Mouse (Mus musculus) lung, embryonic 15.5 days (tissue): ENCODE data around the gene Setdb1. TPM values are rescaled to one million over a fixed set of nuclear protein-coding genes. Genes with fewer than 3 reads are reported as not detected.

Source experiments
- ATAC-seq: fragments of 200-750 bp; cut with Nextera tagmentation; 2 replicates; pipeline ENCODE4 v1.8.0; 2017; ENCODE audit warnings: moderate number of reproducible peaks, borderline replicate concordance; ENCODE audit not compliant: low FRiP score, low TSS enrichment; ENCODE audit errors: extremely low read depth
- H3K27ac ChIP-seq: fragments of 300-500 bp; sonication (generic); 2 replicates; pipeline ENCODE4 v1.5.1; 2015; ENCODE audit warnings: moderate library complexity, mild to moderate bottlenecking, inconsistent platforms
- H3K27me3 ChIP-seq: fragments of 300-500 bp; sonication (generic); 2 replicates; pipeline ENCODE4 v1.6.1; 2015; ENCODE audit warnings: inconsistent platforms
- H3K36me3 ChIP-seq: fragments of 300-500 bp; sonication (generic); 2 replicates; pipeline ENCODE4 v1.6.1; 2015; ENCODE audit warnings: inconsistent platforms
- H3K4me1 ChIP-seq: fragments of 300-500 bp; sonication (generic); 2 replicates; pipeline ENCODE4 v1.6.1; 2015; ENCODE audit warnings: inconsistent platforms
- H3K4me2 ChIP-seq: fragments of 300-500 bp; sonication (generic); 2 replicates; pipeline ENCODE4 v1.6.1; 2015; ENCODE audit warnings: inconsistent platforms, mild to moderate bottlenecking, moderate library complexity
- H3K4me3 ChIP-seq: fragments of 300-500 bp; sonication (generic); 2 replicates; pipeline ENCODE4 v1.5.1; 2015; ENCODE audit warnings: mild to moderate bottlenecking, inconsistent platforms
- H3K9ac ChIP-seq: fragments of 300-500 bp; sonication (generic); 2 replicates; pipeline ENCODE4 v1.6.1; 2015; ENCODE audit warnings: inconsistent platforms
- H3K9me3 ChIP-seq: fragments of 300-500 bp; sonication (generic); 2 replicates; pipeline ENCODE4 v1.6.1; 2016; ENCODE audit warnings: inconsistent platforms
- WGBS: fragments of 180-500 bp; shearing (Covaris S2); methylation state at CpG from one replicate; pipeline ENCODE4 v1.1.7; 2015; 5-methylcytosine and 5-hydroxymethylcytosine counted together
- polyA plus RNA-seq: library from polyadenylated mRNA; unstranded; fragments of >200 nt; fragmentation: Nextera tagmentation; extraction: Ambion mirVana; gene quantifications from 2 replicates; pipeline ENCODE4 v1.2.1, GENCODE M21; 2015

Gene Setdb1
- polyA plus RNA-seq, 1 experiment from 2014 or later: 40.4 TPM

- WGBS: 60% methylated on average over 7 of the region's 7 CpGs
- Histone ChIP-seq H3K9ac (no peak overlapping the region), H3K4me2 (no peak overlapping the region), H3K27me3 (no peaks in the 10 kb centered on the region), H3K36me3 (peaks cover 29% of the 10 kb centered on the region), H3K4me3 (no peak overlapping the region), H3K4me1 (no peaks in the 10 kb centered on the region), H3K27ac (no peak overlapping the region), H3K9me3 (no peaks in the 10 kb centered on the region)
- no peak for ATAC-seq
Measured at GRCm38 (mm10) chr3:95298018-95298417, 59.0 kb downstream of the Setdb1 start.

GRCm38 (mm10) chr3:95296103-95296469 is 60.9 kb downstream of the Setdb1 start:
- H3K9me3 ChIP-seq: no peaks in the 10 kb centered on the region
- H3K36me3 ChIP-seq: peaks cover 32% of the 10 kb centered on the region
- no peak; the same call in 1 of the 2 replicates for ATAC-seq
- H3K4me3 ChIP-seq: no peak overlapping the region
- 0 out of 2 replicates have a peak overlapping the region, but pooled peaks have one; percentile 1 for H3K27ac ChIP-seq
- no peaks in the 10 kb centered on the region for H3K27me3 ChIP-seq
- 8% methylated on average over 5 of the region's 5 CpGs for WGBS
- no peak overlapping the region for H3K9ac ChIP-seq
- no peak overlapping the region for H3K4me2 ChIP-seq
- no peaks in the 10 kb centered on the region for H3K4me1 ChIP-seq

- H3K4me1 ChIP-seq: no peaks in the 10 kb centered on the region
- H3K27ac ChIP-seq: 0 out of 2 replicates have a peak overlapping the region, but pooled peaks have one; percentile 1
- ATAC-seq: no peak
- H3K9ac ChIP-seq: no peak overlapping the region
- no peaks in the 10 kb centered on the region for H3K27me3 ChIP-seq
- H3K9me3 ChIP-seq: no peaks in the 10 kb centered on the region
- no peak overlapping the region for H3K4me2 ChIP-seq
- 66% methylated on average over 11 of the region's 11 CpGs for WGBS
- no peak overlapping the region for H3K4me3 ChIP-seq
- peaks cover 32% of the 10 kb centered on the region for H3K36me3 ChIP-seq
Measured at GRCm38 (mm10) chr3:95295321-95296102, 61.5 kb downstream of the Setdb1 start.

- Histone ChIP-seq H3K4me3 (no peak overlapping the region), H3K9ac (no peak overlapping the region), H3K9me3 (no peaks in the 10 kb centered on the region), H3K27me3 (no peaks in the 10 kb centered on the region), H3K4me1 (no peaks in the 10 kb centered on the region), H3K36me3 (peaks cover 36% of the 10 kb centered on the region), H3K27ac (no peak overlapping the region), H3K4me2 (no peak overlapping the region)
- no peak for ATAC-seq
- WGBS: 73% methylated on average over 5 of the region's 5 CpGs
Measured at GRCm38 (mm10) chr3:95294718-95295117, 62.3 kb downstream of the Setdb1 start.

GRCm38 (mm10) chr3:95294316-95294715 is 62.7 kb downstream of the Setdb1 start:
- no peaks in the 10 kb centered on the region for H3K4me1 ChIP-seq
- no peak overlapping the region for H3K4me2 ChIP-seq
- H3K9ac ChIP-seq: no peak overlapping the region
- no peak overlapping the region for H3K27ac ChIP-seq
- no peaks in the 10 kb centered on the region for H3K27me3 ChIP-seq
- no peak overlapping the region for H3K4me3 ChIP-seq
- 83% methylated on average over 7 of the region's 7 CpGs for WGBS
- peaks cover 38% of the 10 kb centered on the region for H3K36me3 ChIP-seq
- no peak for ATAC-seq
- H3K9me3 ChIP-seq: no peaks in the 10 kb centered on the region

- Histone ChIP-seq H3K27me3 (no peaks in the 10 kb centered on the region), H3K4me2 (no peak overlapping the region), H3K9ac (no peak overlapping the region), H3K4me1 (no peaks in the 10 kb centered on the region), H3K36me3 (peaks cover 43% of the 10 kb centered on the region), H3K27ac (no peak overlapping the region), H3K4me3 (no peak overlapping the region), H3K9me3 (no peaks in the 10 kb centered on the region)
- WGBS: 72% methylated on average over 11 of the region's 11 CpGs
- ATAC-seq: no peak
Measured at GRCm38 (mm10) chr3:95293537-95293936, 63.5 kb downstream of the Setdb1 start.

GRCm38 (mm10) chr3:95292899-95293298 is 64.1 kb downstream of the Setdb1 start:
- H3K36me3 ChIP-seq: peaks cover 50% of the 10 kb centered on the region
- no peak for ATAC-seq
- no peaks in the 10 kb centered on the region for H3K27me3 ChIP-seq
- WGBS: 84% methylated on average over 2 of the region's 2 CpGs
- H3K4me1 ChIP-seq: no peaks in the 10 kb centered on the region
- no peak overlapping the region for H3K9ac ChIP-seq
- H3K9me3 ChIP-seq: no peaks in the 10 kb centered on the region
- H3K4me2 ChIP-seq: no peak overlapping the region
- no peak overlapping the region for H3K27ac ChIP-seq
- H3K4me3 ChIP-seq: no peak overlapping the region

GRCm38 (mm10) chr3:95291041-95291440 is 66.0 kb downstream of the Setdb1 start:
- no peak for ATAC-seq
- WGBS: 76% methylated on average over 4 of the region's 4 CpGs
- H3K9me3 ChIP-seq: no peaks in the 10 kb centered on the region
- no peak overlapping the region for H3K4me2 ChIP-seq
- no peaks in the 10 kb centered on the region for H3K27me3 ChIP-seq
- no peaks in the 10 kb centered on the region for H3K4me1 ChIP-seq
- H3K9ac ChIP-seq: no peak overlapping the region
- H3K27ac ChIP-seq: no peak overlapping the region
- peaks cover 45% of the 10 kb centered on the region for H3K36me3 ChIP-seq
- H3K4me3 ChIP-seq: no peak overlapping the region

- Histone ChIP-seq H3K9me3 (no peaks in the 10 kb centered on the region), H3K27ac (no peak overlapping the region), H3K9ac (no peak overlapping the region), H3K4me3 (no peak overlapping the region), H3K27me3 (no peaks in the 10 kb centered on the region), H3K4me2 (no peak overlapping the region), H3K36me3 (peaks cover 44% of the 10 kb centered on the region), H3K4me1 (no peaks in the 10 kb centered on the region)
- ATAC-seq: no peak
- 61% methylated on average over 6 of the region's 6 CpGs for WGBS
Measured at GRCm38 (mm10) chr3:95290156-95290555, 66.8 kb downstream of the Setdb1 start.

- 92% methylated on average over 4 of the region's 4 CpGs for WGBS
Measured at GRCm38 (mm10) chr3:95289419-95289818, 67.6 kb downstream of the Setdb1 start.

GRCm38 (mm10) chr3:95287541-95287940 is 69.5 kb downstream of the Setdb1 start:
- WGBS: 90% methylated on average over 3 of the region's 3 CpGs
- H3K36me3 ChIP-seq: peaks cover 22% of the 10 kb centered on the region

More at GRCm38 (mm10) chr3:95289419-95289818, 67.6 kb downstream of the Setdb1 start:
- H3K36me3 ChIP-seq: peaks cover 37% of the 10 kb centered on the region
- H3K4me3 ChIP-seq: no peak overlapping the region
- H3K27ac ChIP-seq: no peak overlapping the region
- ATAC-seq: no peak
- no peak overlapping the region for H3K4me2 ChIP-seq
- peaks cover 1% of the 10 kb centered on the region for H3K4me1 ChIP-seq
- no peaks in the 10 kb centered on the region for H3K9me3 ChIP-seq
- no peak overlapping the region for H3K9ac ChIP-seq
- H3K27me3 ChIP-seq: no peaks in the 10 kb centered on the region

GRCm38 (mm10) chr3:95286510-95286909 is 70.5 kb downstream of the Setdb1 start:
- H3K9ac ChIP-seq: no peak overlapping the region
- H3K36me3 ChIP-seq: peaks cover 22% of the 10 kb centered on the region
- 73% methylated on average over 7 of the region's 7 CpGs for WGBS
- no peaks in the 10 kb centered on the region for H3K27me3 ChIP-seq
- no peak overlapping the region; the same call in 1 of the 2 replicates for H3K27ac ChIP-seq
- no peak for ATAC-seq
- no peak overlapping the region for H3K4me3 ChIP-seq
- H3K4me2 ChIP-seq: no peak overlapping the region
- no peaks in the 10 kb centered on the region for H3K9me3 ChIP-seq
- H3K4me1 ChIP-seq: peaks cover 11% of the 10 kb centered on the region

More at GRCm38 (mm10) chr3:95287541-95287940, 69.5 kb downstream of the Setdb1 start:
- no peaks in the 10 kb centered on the region for H3K9me3 ChIP-seq
- no peak overlapping the region for H3K4me2 ChIP-seq
- H3K4me1 ChIP-seq: peaks cover 11% of the 10 kb centered on the region
- no peak for ATAC-seq
- no peak overlapping the region for H3K9ac ChIP-seq
- no peak overlapping the region for H3K27ac ChIP-seq
- H3K4me3 ChIP-seq: no peak overlapping the region
- no peaks in the 10 kb centered on the region for H3K27me3 ChIP-seq
